Mouse (Mus musculus) ES-Bruce4 (cell line): Measurements from ENCODE around the gene Rprd2. TPM values are rescaled to one million over a fixed set of nuclear protein-coding genes. Genes with fewer than 3 reads are reported as not detected.

ENCODE experiments used
- H3K27ac ChIP-seq: 2 replicates; pipeline ENCODE4 v1.5.1; 2012; ENCODE audit warnings: low read length, inconsistent platforms; ENCODE audit not compliant: insufficient read depth
- H3K27me3 ChIP-seq: 2 replicates; pipeline ENCODE4 v1.6.1; 2012; ENCODE audit warnings: mild to moderate bottlenecking, low read length, inconsistent platforms; ENCODE audit not compliant: control insufficient read depth, poor library complexity, insufficient read depth, severe bottlenecking
- H3K36me3 ChIP-seq: 2 replicates; pipeline ENCODE4 v1.6.1; 2012; ENCODE audit warnings: inconsistent platforms, mild to moderate bottlenecking, low read length, moderate library complexity; ENCODE audit not compliant: control insufficient read depth, poor library complexity, insufficient read depth, severe bottlenecking
- H3K4me1 ChIP-seq: one replicate; pipeline ENCODE4 v1.8.1; 2011; ENCODE audit warnings: low read length; ENCODE audit not compliant: control insufficient read depth, insufficient read depth
- H3K4me3 ChIP-seq: 2 replicates; pipeline ENCODE4 v1.5.1; 2011; ENCODE audit warnings: low read depth, mild to moderate bottlenecking, low read length
- H3K9ac ChIP-seq: 2 replicates; pipeline ENCODE4 v1.6.1; 2012; ENCODE audit warnings: low read depth, mild to moderate bottlenecking, inconsistent platforms; ENCODE audit not compliant: poor library complexity, severe bottlenecking
- H3K9me3 ChIP-seq: replicated peaks from 2 replicates; pipeline ENCODE4 v1.6.1; 2012; ENCODE audit warnings: mild to moderate bottlenecking, low read length, inconsistent platforms; ENCODE audit not compliant: control insufficient read depth, poor library complexity, insufficient read depth, severe bottlenecking
- CTCF ChIP-seq: IDR thresholded peaks from one replicate; pipeline ENCODE4 v1.8.1; 2011; ENCODE audit warnings: low read depth, low read length
- EP300 ChIP-seq: IDR thresholded peaks from 2 replicates; pipeline ENCODE4 v1.6.1; 2011; ENCODE audit warnings: low read depth, low read length; ENCODE audit not compliant: insufficient read depth
- POLR2A ChIP-seq: IDR thresholded peaks from one replicate; pipeline ENCODE4 v1.8.1; 2011; ENCODE audit warnings: low read length; ENCODE audit not compliant: insufficient read depth
- polyA plus RNA-seq: library from polyadenylated mRNA; stranded (reverse); fragments of >200 nt; gene quantifications from 2 replicates; pipeline ENCODE4 v1.2.4, GENCODE M21; 2011; ENCODE audit warnings: low read depth; ENCODE audit not compliant: missing spikeins, insufficient read depth, insufficient read length

Gene Rprd2
- polyA plus RNA-seq, 1 experiment = 51.4 TPM

- TF ChIP-seq CTCF (no peak), POLR2A (no peak), EP300 (no peak)
- Histone ChIP-seq H3K27me3 (no peaks in the 10 kb centered on the region), H3K9me3 (no peaks in the 10 kb centered on the region), H3K4me1 (no peaks in the 10 kb centered on the region), H3K9ac (no peak overlapping the region), H3K4me3 (no peak overlapping the region), H3K27ac (no peak overlapping the region), H3K36me3 (peaks cover 64% of the 10 kb centered on the region)
Measured at GRCm38 (mm10) chr3:95851317-95851716, 32.7 kb upstream of the Rprd2 start.

- no peak overlapping the region for H3K4me3 ChIP-seq
- H3K36me3 ChIP-seq = peaks cover 71% of the 10 kb centered on the region
- H3K9ac ChIP-seq = no peak overlapping the region
- H3K27me3 ChIP-seq = no peaks in the 10 kb centered on the region
- TF ChIP-seq CTCF (no peak), POLR2A (no peak), EP300 (no peak)
- no peaks in the 10 kb centered on the region for H3K9me3 ChIP-seq
- H3K27ac ChIP-seq = no peak overlapping the region
- no peaks in the 10 kb centered on the region for H3K4me1 ChIP-seq
Measured at GRCm38 (mm10) chr3:95850611-95851010, 31.9 kb upstream of the Rprd2 start.

GRCm38 (mm10) chr3:95842503-95843214 lies 24.0 kb upstream of the Rprd2 start:
- Histone ChIP-seq H3K4me1 (no peaks in the 10 kb centered on the region), H3K9me3 (no peaks in the 10 kb centered on the region), H3K4me3 (no peak overlapping the region), H3K27ac (no peak overlapping the region), H3K36me3 (peaks cover 75% of the 10 kb centered on the region), H3K9ac (no peak overlapping the region), H3K27me3 (no peaks in the 10 kb centered on the region)
- TF ChIP-seq EP300 = no peak

GRCm38 (mm10) chr3:95839250-95839649 lies 20.6 kb upstream of the Rprd2 start:
- H3K4me3 ChIP-seq = no peak overlapping the region
- no peaks in the 10 kb centered on the region for H3K9me3 ChIP-seq
- H3K9ac ChIP-seq = no peak overlapping the region
- H3K36me3 ChIP-seq = peaks cover 67% of the 10 kb centered on the region
- TF ChIP-seq EP300 = no peak
- TF ChIP-seq CTCF = no peak
- TF ChIP-seq POLR2A = no peak
- no peaks in the 10 kb centered on the region for H3K4me1 ChIP-seq
- no peaks in the 10 kb centered on the region for H3K27me3 ChIP-seq
- H3K27ac ChIP-seq = no peak overlapping the region

GRCm38 (mm10) chr3:95829053-95829452 lies 10.4 kb upstream of the Rprd2 start:
- no peaks in the 10 kb centered on the region for H3K4me1 ChIP-seq
- H3K4me3 ChIP-seq = no peak overlapping the region
- H3K9me3 ChIP-seq = no peaks in the 10 kb centered on the region
- peaks cover 57% of the 10 kb centered on the region for H3K36me3 ChIP-seq
- TF ChIP-seq EP300 (no peak), POLR2A (no peak), CTCF (no peak)
- no peak overlapping the region for H3K9ac ChIP-seq
- H3K27ac ChIP-seq = no peak overlapping the region
- no peaks in the 10 kb centered on the region for H3K27me3 ChIP-seq

- TF ChIP-seq POLR2A (no peak), CTCF (no peak), EP300 (no peak)
- no peak overlapping the region for H3K9ac ChIP-seq
- no peaks in the 10 kb centered on the region for H3K9me3 ChIP-seq
- no peak overlapping the region for H3K27ac ChIP-seq
- no peaks in the 10 kb centered on the region for H3K27me3 ChIP-seq
- H3K4me1 ChIP-seq = no peaks in the 10 kb centered on the region
- no peak overlapping the region for H3K4me3 ChIP-seq
- peaks cover 31% of the 10 kb centered on the region for H3K36me3 ChIP-seq
Measured at GRCm38 (mm10) chr3:95826275-95826674, 7.6 kb upstream of the Rprd2 start.
